Mouse (Mus musculus) ES-Bruce4 (cell line): ENCODE measurements around the gene Lhx1.

Source experiments
- CTCF ChIP-seq: IDR thresholded peaks from one replicate; pipeline ENCODE4 v1.8.1; 2011; ENCODE audit warnings: low read depth, low read length
- POLR2A ChIP-seq: IDR thresholded peaks from one replicate; pipeline ENCODE4 v1.8.1; 2011; ENCODE audit warnings: low read length; ENCODE audit not compliant: insufficient read depth

DNA sequence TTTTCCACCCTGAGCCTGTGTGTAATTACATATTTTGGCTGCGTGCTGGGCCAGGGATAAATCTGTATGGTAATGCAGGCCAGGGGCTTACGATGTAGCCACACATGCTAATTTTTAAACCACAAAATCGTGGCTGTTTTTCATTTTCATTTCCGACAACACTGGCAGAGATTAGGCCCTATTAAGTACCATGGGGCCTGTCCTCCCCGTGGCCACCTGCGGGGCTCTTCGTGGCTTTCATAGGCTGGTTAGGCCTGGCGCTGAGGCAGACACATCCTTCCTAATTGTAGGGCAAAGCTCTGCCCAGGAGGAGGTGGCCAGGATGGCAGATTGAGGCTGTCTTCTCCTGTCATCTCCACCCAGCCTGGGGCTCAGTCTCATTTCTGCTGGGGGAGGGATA lies 48.3 kb upstream of the Lhx1 start:
- TF ChIP-seq CTCF (no peak), POLR2A (no peak)
